Mouse (Mus musculus): ENCODE results near the gene Ankrd44. TPM values are rescaled to one million over a fixed set of nuclear protein-coding genes. Genes with fewer than 3 reads are reported as not detected.

The Ankrd44 gene
- total and polyA plus RNA-seq, 3 experiments = 12.7 to 23.0 (median 19.8) TPM

DNA sequence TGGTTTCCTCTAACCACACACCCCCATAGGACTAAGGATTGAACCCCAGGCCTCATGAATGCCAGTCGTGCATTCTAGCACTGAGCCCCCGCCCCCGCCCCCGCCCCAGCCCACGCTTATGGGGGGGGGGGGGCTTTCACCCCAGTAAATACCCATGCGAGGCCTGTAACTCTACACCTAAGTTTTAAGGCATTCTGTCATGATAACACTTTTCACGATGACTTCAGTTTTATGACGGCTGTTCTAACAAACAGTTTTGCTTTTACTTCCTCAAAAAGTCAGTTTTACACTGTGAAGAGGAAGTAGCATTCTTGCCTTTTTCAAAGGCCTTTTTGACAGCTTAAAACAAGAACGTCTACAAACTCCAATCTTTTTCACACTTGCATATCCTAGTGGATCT is 11.8 kb downstream of the Ankrd44 start:
- peaks cover 19% of the 10 kb centered on the region for H3K79me2 ChIP-seq (replicated peaks; ENCODE audit: control insufficient read depth, extremely low read depth, insufficient read depth, poor library complexity, severe bottlenecking)
- peak overlapping the region; percentile 55; the same call in 1 of the 2 replicates for H3K27ac ChIP-seq (ENCODE audit: insufficient read depth, low read depth)
- peak overlapping the region; percentile 84 for H3K4me2 ChIP-seq (ENCODE audit: insufficient read depth, low read depth, poor library complexity, severe bottlenecking)
- in situ Hi-C loops (cut with MboI; ENCODE audit: low pct_ligation_motif_present, low pct_unique_long_range_greater_than_20kb, low sequenced_read_pairs) (no loop called here), dilution Hi-C loops (cut with MboI; ENCODE audit: extremely low pct_ligation_motif_present, extremely low pct_unique_long_range_greater_than_20kb, low sequenced_read_pairs) (no loop called here)
- TF ChIP-seq GABPA (IDR thresholded peaks at IDR 0.05; ENCODE audit: insufficient replicate concordance, low read depth, low read length) = no peak
- TF ChIP-seq EP300 (IDR thresholded peaks at IDR 0.05; ENCODE audit: low read length) = peak; percentile 74
- peak; percentile 70 for TF ChIP-seq ELF1 (IDR thresholded peaks at IDR 0.05; ENCODE audit: low read depth, low read length)
- no peak for TF ChIP-seq MYC (IDR thresholded peaks at IDR 0.05; ENCODE audit: low read depth, low read length)
- peak; percentile 59 for TF ChIP-seq ETS1 (conservative IDR thresholded peaks at IDR 0.05; ENCODE audit: low read depth, low read length)
- TF ChIP-seq MXI1 (IDR thresholded peaks at IDR 0.05; ENCODE audit: low read depth, low read length) = no peak
- no peak for TF ChIP-seq IRF4 (IDR thresholded peaks at IDR 0.05; ENCODE audit: low read depth, low read length)
- TF ChIP-seq MAX (IDR thresholded peaks at IDR 0.05; ENCODE audit: low read length) = no peak
- no peak for TF ChIP-seq CHD1 (IDR thresholded peaks at IDR 0.05; ENCODE audit: low read depth, low read length)
- no peak for TF ChIP-seq RAD21 (IDR thresholded peaks at IDR 0.05; ENCODE audit: low read depth, low read length)
- no peak for TF ChIP-seq NELFE (IDR thresholded peaks at IDR 0.05; ENCODE audit: low read depth, low read length)
- TF ChIP-seq RCOR1 (conservative IDR thresholded peaks at IDR 0.05; ENCODE audit: low read depth, low read length) = no peak
- no peak for TF ChIP-seq E2F4 (IDR thresholded peaks at IDR 0.05; ENCODE audit: insufficient replicate concordance, low read depth, low read length)
- TF ChIP-seq ZKSCAN1 (IDR thresholded peaks at IDR 0.05; ENCODE audit: borderline replicate concordance, low read depth, low read length) = no peak
- no peak for TF ChIP-seq ZNF384 (IDR thresholded peaks at IDR 0.05; ENCODE audit: low read depth, low read length)
- TF ChIP-seq PAX5 (IDR thresholded peaks at IDR 0.05; ENCODE audit: low read length) = no peak
- 0 out of 2 replicates have a peak, but pooled peaks have one; percentile 17 for TF ChIP-seq MAZ (IDR thresholded peaks at IDR 0.05; ENCODE audit: low read depth, low read length)
- TF ChIP-seq HCFC1 (IDR thresholded peaks at IDR 0.05; ENCODE audit: low read depth, low read length) = no peak
- no peak for TF ChIP-seq TCF12 (IDR thresholded peaks at IDR 0.05; ENCODE audit: low read depth, low read length)
- TF ChIP-seq MEF2A (IDR thresholded peaks at IDR 0.05; ENCODE audit: borderline replicate concordance, low read depth, low read length) = 0 out of 2 replicates have a peak, but pooled peaks have one; percentile 32
- TF ChIP-seq SIN3A (IDR thresholded peaks at IDR 0.05; ENCODE audit: low read length) = no peak; the same call in 1 of the 2 replicates
- TF ChIP-seq BHLHE40 (IDR thresholded peaks at IDR 0.05; ENCODE audit: low read depth, low read length) = no peak
- no peak for TF ChIP-seq ZC3H11A (IDR thresholded peaks at IDR 0.05; ENCODE audit: low read depth, low read length)
- no peak for TF ChIP-seq MAFK (IDR thresholded peaks at IDR 0.05; ENCODE audit: insufficient replicate concordance, low read length)
- TF ChIP-seq SMC3 (IDR thresholded peaks at IDR 0.05; ENCODE audit: low read depth, low read length) = no peak
- TF ChIP-seq POLR2A (IDR thresholded peaks at IDR 0.05; ENCODE audit: low read depth, low read length) = no peak; the same call in 1 of the 2 replicates
- TF ChIP-seq KAT2A (IDR thresholded peaks at IDR 0.05; ENCODE audit: insufficient replicate concordance, low read length) = no peak
- no peak for TF ChIP-seq POLR2AphosphoS2 (IDR thresholded peaks at IDR 0.05; ENCODE audit: low read depth, low read length)
- TF ChIP-seq JUN (IDR thresholded peaks at IDR 0.05; ENCODE audit: insufficient read depth, low read depth, low read length) = peak; percentile 41
- no peak for TF ChIP-seq NRF1 (IDR thresholded peaks at IDR 0.05; ENCODE audit: low read depth, low read length)
- TF ChIP-seq CHD2 (IDR thresholded peaks at IDR 0.05; ENCODE audit: low read length) = no peak
- no peak for TF ChIP-seq CTCF (conservative IDR thresholded peaks at IDR 0.05 in 1 of 2, IDR thresholded peaks at IDR 0.05 in 1 of 2; ENCODE audit: low read depth in 2 of 2, low read length in 2 of 2)
- TF ChIP-seq JUND (conservative IDR thresholded peaks at IDR 0.05; ENCODE audit: low read depth, low read length) = peak; percentile 25; the same call in 1 of the 2 replicates
- peak; percentile 59; the same call in 1 of the 2 replicates for TF ChIP-seq TBP (conservative IDR thresholded peaks at IDR 0.05; ENCODE audit: low read depth, low read length)
- no peak for TF ChIP-seq USF2 (conservative IDR thresholded peaks at IDR 0.05; ENCODE audit: low read depth, low read length)
- no peak for TF ChIP-seq USF1 (IDR thresholded peaks at IDR 0.05; ENCODE audit: low read depth, low read length)
- TF ChIP-seq ZMIZ1 (IDR thresholded peaks at IDR 0.05; ENCODE audit: low read depth, low read length) = no peak
- TF ChIP-seq UBTF (IDR thresholded peaks at IDR 0.05; ENCODE audit: low read depth, low read length) = no peak
- DNase-seq (ENCODE audit: extremely low read depth) = peak; percentile 79
- no peaks in the 10 kb centered on the region for H3K9me3 ChIP-seq (replicated peaks; ENCODE audit: low read length)
- H3K36me3 ChIP-seq (replicated peaks in 1 of 2; ENCODE audit: control insufficient read depth in 1 of 2, insufficient read depth in 1 of 2, low read length in 1 of 2) = no peaks in the 10 kb centered on the region
- H3K9ac ChIP-seq (ENCODE audit: insufficient read depth, low read depth) = peak overlapping the region; percentile 51; the same call in 1 of the 2 replicates
- no peaks in the 10 kb centered on the region for H3K27me3 ChIP-seq (replicated peaks)
- H3K4me1 ChIP-seq (ENCODE audit: control insufficient read depth in 1 of 2, insufficient read depth in 2 of 2) = peaks cover 24 to 83% of the 10 kb centered on the region in 2 experiments
- no peak overlapping the region for H3K4me3 ChIP-seq (replicated peaks in 1 of 3; ENCODE audit: low read depth in 2 of 3, low read length in 2 of 3, poor library complexity in 1 of 3)

Measured in CH12.LX (cell line).